Mouse (Mus musculus) midbrain, embryonic 11.5 days (tissue): ENCODE measurements around the gene Fos. TPM values are rescaled to one million over a fixed set of nuclear protein-coding genes. Genes with fewer than 3 reads are reported as not detected.
A peak's percentile ranks its signal among the peaks of the same experiment; 100 is the strongest.

Experiments used
- ATAC-seq: fragments of 200-750 bp; cut with Nextera tagmentation; 2 replicates; pipeline ENCODE4 v1.8.0; 2017; ENCODE audit warnings: moderate TSS enrichment, moderate library complexity; ENCODE audit not compliant: low FRiP score
- DNase-seq: peaks from one replicate; pipeline ENCODE4 v3.0.0; 2015; ENCODE audit warnings: low spot score; ENCODE audit errors: missing footprints
- H3K27ac ChIP-seq: fragments of 300-500 bp; sonication (generic); 2 replicates; pipeline ENCODE4 v1.5.1; 2014; ENCODE audit warnings: low read depth, low read length
- H3K27me3 ChIP-seq: fragments of 300-500 bp; sonication (generic); 2 replicates; pipeline ENCODE4 v1.6.1; 2014; ENCODE audit warnings: mild to moderate bottlenecking, low read length, moderate library complexity, mixed read lengths; ENCODE audit not compliant: control insufficient read depth, insufficient read depth
- H3K36me3 ChIP-seq: fragments of 300-500 bp; sonication (generic); 2 replicates; pipeline ENCODE4 v1.6.1; 2014; ENCODE audit warnings: mild to moderate bottlenecking, low read length, moderate library complexity, mixed read lengths; ENCODE audit not compliant: control insufficient read depth, insufficient read depth
- H3K4me1 ChIP-seq: fragments of 300-500 bp; sonication (generic); 2 replicates; pipeline ENCODE4 v1.6.1; 2014; ENCODE audit warnings: low read length; ENCODE audit not compliant: control insufficient read depth, insufficient read depth
- H3K4me2 ChIP-seq: fragments of 300-500 bp; sonication (generic); 2 replicates; pipeline ENCODE4 v1.6.1; 2014; ENCODE audit warnings: mild to moderate bottlenecking, moderate library complexity
- H3K4me3 ChIP-seq: fragments of 300-500 bp; sonication (generic); 2 replicates; pipeline ENCODE4 v1.5.1; 2014; ENCODE audit warnings: low read depth, low read length
- H3K9ac ChIP-seq: fragments of 300-500 bp; sonication (generic); 2 replicates; pipeline ENCODE4 v1.6.1; 2014; ENCODE audit warnings: low read length
- H3K9me3 ChIP-seq: fragments of 300-500 bp; sonication (generic); 2 replicates; pipeline ENCODE4 v1.6.1; 2016; ENCODE audit warnings: low read length; ENCODE audit not compliant: control insufficient read depth
- WGBS: fragments of 180-500 bp; shearing (Covaris S2); extraction: QIAGEN DNeasy Blood & Tissue Kit; methylation state at CpG from one replicate; pipeline ENCODE4 v1.1.7; 2014; 5-methylcytosine and 5-hydroxymethylcytosine counted together
- polyA plus RNA-seq: library from polyadenylated mRNA; unstranded; fragments of >200 nt; fragmentation: Nextera tagmentation; extraction: Ambion mirVana; gene quantifications from 2 replicates; pipeline ENCODE4 v1.2.1, GENCODE M21; 2014

The Fos gene
- polyA plus RNA-seq, 1 experiment from 2014 or later, result 0.89 TPM

DNA sequence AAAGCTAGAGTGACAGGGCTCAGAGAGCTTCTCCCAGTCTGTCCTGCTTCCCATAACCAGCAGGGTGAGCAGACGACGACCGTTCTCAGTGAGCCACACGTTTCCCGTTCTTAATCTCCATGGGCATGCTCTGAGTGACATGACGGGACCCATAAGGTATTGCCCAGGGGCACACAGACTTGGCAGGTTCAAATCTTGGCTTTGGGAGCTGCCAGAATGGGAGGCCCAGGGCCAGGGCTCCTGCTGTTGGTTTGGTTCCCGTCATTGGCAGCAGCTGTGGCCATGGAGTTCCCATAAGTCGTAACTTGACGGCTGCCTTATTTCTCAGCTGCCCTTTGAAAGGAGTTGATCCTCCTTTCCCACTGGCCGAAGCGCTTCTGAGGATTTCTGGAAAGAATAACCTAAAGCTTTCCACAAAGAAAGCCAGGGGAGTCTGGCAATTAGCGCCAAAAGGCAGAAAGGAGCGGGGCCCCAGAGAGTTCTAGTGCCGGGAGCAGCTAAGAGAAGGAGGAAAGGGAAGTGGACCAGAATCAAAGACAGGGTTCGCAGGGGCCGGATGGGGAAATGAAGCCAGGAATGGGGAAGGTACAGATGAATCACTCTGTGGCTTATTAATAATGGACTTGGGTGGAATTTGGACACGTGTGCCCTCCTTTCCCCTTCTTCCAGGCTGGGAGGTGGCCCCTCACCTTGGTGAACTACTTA is 36.4 kb upstream of the Fos start:
- Histone ChIP-seq H3K27ac (no peak overlapping the region), H3K4me1 (peaks cover 6% of the 10 kb centered on the region), H3K4me3 (no peak overlapping the region), H3K27me3 (no peaks in the 10 kb centered on the region), H3K9ac (no peak overlapping the region), H3K4me2 (no peak overlapping the region), H3K9me3 (no peaks in the 10 kb centered on the region), H3K36me3 (no peaks in the 10 kb centered on the region)
- ATAC-seq, result no peak
- DNase-seq, result no peak
- WGBS, result 55% methylated on average over 17 of the region's 17 CpGs

DNA sequence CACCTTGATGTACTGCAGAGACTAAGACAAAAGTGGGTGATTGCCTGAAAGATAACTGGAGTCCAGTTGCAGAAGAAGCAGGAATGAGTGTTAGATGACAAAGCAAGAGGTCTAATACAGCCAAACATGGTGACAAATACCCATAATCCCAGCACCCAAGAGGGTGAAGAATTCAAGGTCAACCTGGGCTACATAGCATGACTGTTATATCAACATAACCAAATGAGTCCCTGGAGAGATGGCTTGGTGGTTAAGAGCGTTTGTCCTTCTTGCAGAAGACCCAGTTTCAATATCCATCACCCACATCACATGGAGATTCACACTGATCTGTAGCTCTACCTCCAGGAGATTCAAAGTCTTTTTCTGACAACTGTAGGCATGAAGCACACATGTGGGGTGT is 30.2 kb upstream of the Fos start:
- no peak overlapping the region for H3K9ac ChIP-seq
- H3K27me3 ChIP-seq, result no peaks in the 10 kb centered on the region
- ATAC-seq, result no peak
- H3K9me3 ChIP-seq, result no peaks in the 10 kb centered on the region
- 97% methylated on average over 1 of the region's 1 CpGs for WGBS
- H3K4me2 ChIP-seq, result no peak overlapping the region
- H3K4me3 ChIP-seq, result no peak overlapping the region
- no peak for DNase-seq
- no peaks in the 10 kb centered on the region for H3K36me3 ChIP-seq
- H3K27ac ChIP-seq, result no peak overlapping the region
- H3K4me1 ChIP-seq, result no peaks in the 10 kb centered on the region

- WGBS, result 60% methylated on average over 6 of the region's 6 CpGs
- H3K9ac ChIP-seq, result no peak overlapping the region
- no peaks in the 10 kb centered on the region for H3K9me3 ChIP-seq
- no peak overlapping the region for H3K4me2 ChIP-seq
- ATAC-seq, result no peak
- no peaks in the 10 kb centered on the region for H3K27me3 ChIP-seq
- H3K27ac ChIP-seq, result no peak overlapping the region
- H3K36me3 ChIP-seq, result no peaks in the 10 kb centered on the region
- H3K4me3 ChIP-seq, result no peak overlapping the region
- H3K4me1 ChIP-seq, result no peaks in the 10 kb centered on the region
- DNase-seq, result no peak
Observed at GRCm38 (mm10) chr12:85444646-85445045, 29.0 kb upstream of the Fos start.

GRCm38 (mm10) chr12:85447009-85447408 is 26.7 kb upstream of the Fos start:
- no peaks in the 10 kb centered on the region for H3K9me3 ChIP-seq
- no peaks in the 10 kb centered on the region; the same call in 1 of the 2 replicates for H3K4me1 ChIP-seq
- no peak for ATAC-seq

DNA sequence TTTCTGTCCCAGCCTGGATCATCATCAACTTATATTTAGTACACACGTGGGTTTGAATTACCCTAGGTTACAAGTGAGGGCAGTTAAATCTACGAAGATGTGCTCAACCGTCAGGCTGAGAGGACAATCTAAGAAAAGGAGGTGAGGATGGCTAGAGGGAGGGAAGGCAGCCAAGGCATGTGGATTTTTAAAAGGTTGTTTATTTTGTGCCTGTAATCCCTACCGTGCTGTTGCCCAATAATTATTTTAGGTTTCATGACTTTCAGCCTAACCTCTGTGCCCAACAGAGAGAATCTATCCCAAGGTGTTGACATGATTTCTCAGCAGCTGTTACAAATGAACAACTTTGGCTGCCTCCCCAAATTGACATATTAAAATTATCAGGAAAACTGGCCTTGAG is 26.2 kb upstream of the Fos start:
- Histone ChIP-seq H3K27me3 (no peaks in the 10 kb centered on the region), H3K9me3 (no peaks in the 10 kb centered on the region), H3K9ac (no peak overlapping the region), H3K4me3 (no peak overlapping the region), H3K4me2 (no peak overlapping the region), H3K27ac (no peak overlapping the region), H3K4me1 (no peaks in the 10 kb centered on the region; the same call in 1 of the 2 replicates), H3K36me3 (no peaks in the 10 kb centered on the region)
- no peak for ATAC-seq
- DNase-seq, result no peak
- 77% methylated on average over 4 of the region's 4 CpGs for WGBS

More at GRCm38 (mm10) chr12:85447009-85447408, 26.7 kb upstream of the Fos start:
- DNase-seq, result peak; percentile 59
- H3K27ac ChIP-seq, result no peak overlapping the region
- no peak overlapping the region for H3K4me3 ChIP-seq
- H3K27me3 ChIP-seq, result no peaks in the 10 kb centered on the region
- no peak overlapping the region for H3K9ac ChIP-seq
- no peaks in the 10 kb centered on the region for H3K36me3 ChIP-seq
- 92% methylated on average over 6 of the region's 6 CpGs for WGBS
- H3K4me2 ChIP-seq, result no peak overlapping the region

DNA sequence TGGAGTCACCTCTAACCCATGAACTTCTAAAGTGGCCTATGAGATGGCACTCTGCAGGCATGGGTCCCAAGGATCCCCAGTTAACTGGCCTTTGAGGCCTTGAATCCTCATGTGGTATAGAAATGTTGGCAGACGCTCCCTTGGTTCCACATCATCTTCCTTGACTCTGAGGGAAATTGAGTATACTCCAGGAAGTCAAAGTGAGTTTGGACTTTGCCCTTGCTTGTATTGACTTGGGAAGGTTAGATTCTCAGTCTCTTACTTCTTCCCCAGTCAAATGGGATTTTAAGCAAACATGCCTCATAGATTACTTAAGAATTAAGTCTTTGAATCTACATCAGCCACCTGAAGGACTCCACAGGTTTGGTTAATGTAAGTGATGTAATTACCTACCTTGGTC is 24.2 kb upstream of the Fos start:
- no peaks in the 10 kb centered on the region for H3K9me3 ChIP-seq
- H3K9ac ChIP-seq, result no peak overlapping the region
- H3K27ac ChIP-seq, result no peak overlapping the region
- no peaks in the 10 kb centered on the region for H3K36me3 ChIP-seq
- H3K27me3 ChIP-seq, result no peaks in the 10 kb centered on the region
- 78% methylated on average over 1 of the region's 1 CpGs for WGBS
- no peak overlapping the region for H3K4me3 ChIP-seq
- H3K4me2 ChIP-seq, result no peak overlapping the region
- ATAC-seq (no peak), DNase-seq (no peak)
- H3K4me1 ChIP-seq, result peaks cover under 1% of the 10 kb centered on the region

DNA sequence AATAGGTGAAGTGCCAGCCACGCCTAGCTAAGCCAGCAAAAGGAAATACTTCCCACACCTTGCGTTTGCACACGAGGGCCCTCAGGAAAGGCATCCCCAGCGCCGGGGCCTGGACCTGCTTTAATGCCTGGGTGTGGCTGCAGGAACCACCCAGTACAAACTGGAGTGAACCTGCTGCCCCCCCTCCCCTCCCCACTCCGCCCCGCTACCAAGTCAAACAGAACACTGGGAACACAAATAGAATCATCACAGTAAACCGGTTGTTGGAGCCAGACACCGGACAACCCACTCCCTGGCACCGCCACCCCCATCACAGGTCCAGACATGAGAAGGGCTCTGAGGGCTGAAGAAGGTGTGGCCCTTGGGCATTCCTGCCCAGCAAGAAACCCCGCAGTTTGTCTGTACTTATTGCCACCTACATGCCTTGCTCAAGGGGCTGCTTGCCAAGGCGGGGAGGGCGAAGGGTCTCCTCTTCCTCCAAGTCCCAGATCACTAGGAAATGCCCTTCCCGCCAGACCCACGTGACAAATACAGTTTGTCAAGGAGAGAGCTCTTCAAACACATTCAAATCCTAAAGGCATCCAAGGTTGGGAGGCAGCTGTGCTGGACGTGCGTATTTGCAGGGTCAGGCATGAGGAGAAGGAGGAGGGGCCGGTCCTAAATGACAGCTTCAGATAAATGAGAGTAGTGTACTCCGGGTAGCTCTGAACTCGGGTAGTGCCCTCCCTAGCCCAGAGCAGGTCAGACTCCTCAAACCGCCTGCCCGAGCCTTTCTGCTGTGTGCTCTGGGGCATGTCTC is 21.8 kb upstream of the Fos start:
- H3K4me1 ChIP-seq, result peaks cover 5% of the 10 kb centered on the region
- WGBS, result 48% methylated on average over 22 of the region's 22 CpGs
- H3K9me3 ChIP-seq, result no peaks in the 10 kb centered on the region
- H3K9ac ChIP-seq, result no peak overlapping the region
- H3K27ac ChIP-seq, result no peak overlapping the region
- H3K27me3 ChIP-seq, result no peaks in the 10 kb centered on the region
- ATAC-seq (no peak), DNase-seq (no peak)
- H3K4me2 ChIP-seq, result no peak overlapping the region
- no peak overlapping the region for H3K4me3 ChIP-seq
- H3K36me3 ChIP-seq, result no peaks in the 10 kb centered on the region

DNA sequence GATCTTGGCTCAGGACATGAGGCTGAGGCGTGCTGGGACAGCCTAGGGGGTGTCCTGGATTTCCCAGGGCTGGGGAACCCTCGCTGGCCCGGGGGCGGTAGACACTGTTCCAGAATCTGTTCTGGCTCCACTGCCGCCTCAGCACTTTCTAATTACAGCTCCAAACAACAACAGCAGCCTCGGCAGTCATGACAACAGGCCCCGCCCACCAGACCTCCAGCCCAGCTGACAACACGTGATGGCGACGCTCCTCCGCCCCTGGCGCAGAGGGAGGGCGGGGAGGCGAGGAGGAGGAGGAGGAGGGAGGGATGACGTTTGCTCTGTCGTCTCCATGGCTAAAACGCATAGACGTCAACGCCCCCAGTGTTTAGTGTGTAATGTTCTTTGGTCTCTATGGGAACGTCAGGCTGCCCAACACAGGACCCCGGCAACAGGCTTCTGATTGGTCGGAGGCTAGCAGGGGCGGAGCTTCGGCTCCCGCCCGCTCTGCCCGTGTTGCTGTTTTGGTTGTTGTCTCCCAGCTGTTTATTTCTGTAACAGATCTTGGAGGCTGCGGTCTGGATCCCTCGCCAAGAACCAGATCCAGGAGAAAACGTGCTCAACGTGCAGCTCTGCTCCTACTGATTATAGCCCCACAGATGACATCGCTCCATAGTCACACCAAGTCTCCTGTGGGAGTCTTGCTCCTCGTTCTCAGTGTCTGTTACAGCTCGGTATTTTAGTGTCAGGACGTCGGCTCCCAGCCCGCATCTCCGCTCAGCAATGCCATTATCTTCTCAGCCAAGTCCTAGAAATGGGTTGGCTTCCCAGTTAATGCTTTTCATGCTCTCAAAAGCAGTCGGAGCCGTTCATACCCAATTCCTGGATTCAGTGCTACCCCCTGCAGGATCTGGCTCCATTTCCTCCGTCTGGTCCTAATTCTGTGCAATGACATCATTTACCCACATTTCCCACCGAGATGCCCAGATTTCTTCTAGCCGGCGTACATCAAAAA is 18.3 kb upstream of the Fos start:
- peak overlapping the region; percentile 79 for H3K4me2 ChIP-seq
- peak; percentile 99 for ATAC-seq
- H3K36me3 ChIP-seq, result no peaks in the 10 kb centered on the region
- 4% methylated on average over 44 of the region's 44 CpGs for WGBS
- peaks cover 5% of the 10 kb centered on the region for H3K4me1 ChIP-seq
- peak overlapping the region; percentile 39 for H3K4me3 ChIP-seq
- H3K9ac ChIP-seq, result peak overlapping the region; percentile 50
- H3K27me3 ChIP-seq, result no peaks in the 10 kb centered on the region
- H3K27ac ChIP-seq, result peak overlapping the region; percentile 32; the same call in 1 of the 2 replicates
- DNase-seq, result peak; percentile 99
- no peaks in the 10 kb centered on the region for H3K9me3 ChIP-seq
